Mouse (Mus musculus) bone marrow, adult 2 months (tissue): ENCODE results near the gene Pcsk6. TPM values are rescaled to one million over a fixed set of nuclear protein-coding genes. Genes with fewer than 3 reads are reported as not detected.

Source experiments
- H3K27ac ChIP-seq: fragments of 200-500 bp; 2 replicates; pipeline ENCODE4 v1.5.1; 2012; ENCODE audit warnings: low read depth, mild to moderate bottlenecking, control low read depth, inconsistent platforms, low read length; ENCODE audit not compliant: control insufficient read depth, poor library complexity, insufficient read depth
- H3K4me1 ChIP-seq: fragments of 200-500 bp; 2 replicates; pipeline ENCODE4 v1.6.1; 2011; ENCODE audit warnings: low read length; ENCODE audit not compliant: control insufficient read depth, insufficient read depth
- H3K4me3 ChIP-seq: fragments of 200-500 bp; replicated peaks from 2 replicates; pipeline ENCODE3; 2011; ENCODE audit warnings: mild to moderate bottlenecking, low read depth, low read length, control low read depth; ENCODE audit not compliant: control insufficient read depth
- CTCF ChIP-seq: fragments of 200-500 bp; IDR thresholded peaks from 2 replicates; pipeline ENCODE4 v1.5.1; 2011; ENCODE audit warnings: low read length, control low read depth; ENCODE audit not compliant: control insufficient read depth, insufficient read depth
- POLR2A ChIP-seq: fragments of 200-500 bp; IDR thresholded peaks from 2 replicates; pipeline ENCODE4 v1.6.1; 2011; ENCODE audit warnings: low read depth, mild to moderate bottlenecking, control low read depth, low read length, borderline replicate concordance; ENCODE audit not compliant: control insufficient read depth
- WGBS: fragments of 180-500 bp; shearing (Covaris S2); methylation state at CpG from one replicate; pipeline ENCODE4 v1.1.7; 2018; 5-methylcytosine and 5-hydroxymethylcytosine counted together
- polyA plus RNA-seq: library from polyadenylated mRNA; stranded (reverse); fragments of >200 nt; gene quantifications from 2 replicates; pipeline ENCODE4 v1.2.4, GENCODE M21; 2011; ENCODE audit warnings: low replicate concordance; ENCODE audit not compliant: missing spikeins, insufficient read depth, insufficient read length

The Pcsk6 gene
- polyA plus RNA-seq, 1 experiment = 5.3 TPM

- H3K27ac ChIP-seq = no peak overlapping the region
- 69% methylated on average over 2 of the region's 2 CpGs for WGBS
- H3K4me3 ChIP-seq = no peak overlapping the region
- no peak for TF ChIP-seq POLR2A
- TF ChIP-seq CTCF = no peak
- no peaks in the 10 kb centered on the region for H3K4me1 ChIP-seq
Observed at GRCm38 (mm10) chr7:65873902-65874301, 12.4 kb downstream of the Pcsk6 start.

GRCm38 (mm10) chr7:65876596-65876995, 15.1 kb downstream of the Pcsk6 start:
- no peaks in the 10 kb centered on the region for H3K4me1 ChIP-seq
- H3K27ac ChIP-seq = no peak overlapping the region
- TF ChIP-seq CTCF (no peak), POLR2A (no peak)
- H3K4me3 ChIP-seq = no peak overlapping the region
- WGBS = 66% methylated on average over 3 of the region's 3 CpGs

GRCm38 (mm10) chr7:65878234-65878633, 16.7 kb downstream of the Pcsk6 start:
- WGBS = 68% methylated on average over 4 of the region's 4 CpGs
- H3K27ac ChIP-seq = no peak overlapping the region
- TF ChIP-seq POLR2A (no peak), CTCF (no peak)
- H3K4me3 ChIP-seq = no peak overlapping the region
- H3K4me1 ChIP-seq = no peaks in the 10 kb centered on the region

GRCm38 (mm10) chr7:65879330-65879729, 17.8 kb downstream of the Pcsk6 start:
- Histone ChIP-seq H3K4me1 (no peaks in the 10 kb centered on the region), H3K27ac (no peak overlapping the region), H3K4me3 (no peak overlapping the region)
- no peak for TF ChIP-seq POLR2A
- no peak for TF ChIP-seq CTCF
- whole genome bisulfite sequencing = 83% methylated on average over 9 of the region's 9 CpGs

DNA sequence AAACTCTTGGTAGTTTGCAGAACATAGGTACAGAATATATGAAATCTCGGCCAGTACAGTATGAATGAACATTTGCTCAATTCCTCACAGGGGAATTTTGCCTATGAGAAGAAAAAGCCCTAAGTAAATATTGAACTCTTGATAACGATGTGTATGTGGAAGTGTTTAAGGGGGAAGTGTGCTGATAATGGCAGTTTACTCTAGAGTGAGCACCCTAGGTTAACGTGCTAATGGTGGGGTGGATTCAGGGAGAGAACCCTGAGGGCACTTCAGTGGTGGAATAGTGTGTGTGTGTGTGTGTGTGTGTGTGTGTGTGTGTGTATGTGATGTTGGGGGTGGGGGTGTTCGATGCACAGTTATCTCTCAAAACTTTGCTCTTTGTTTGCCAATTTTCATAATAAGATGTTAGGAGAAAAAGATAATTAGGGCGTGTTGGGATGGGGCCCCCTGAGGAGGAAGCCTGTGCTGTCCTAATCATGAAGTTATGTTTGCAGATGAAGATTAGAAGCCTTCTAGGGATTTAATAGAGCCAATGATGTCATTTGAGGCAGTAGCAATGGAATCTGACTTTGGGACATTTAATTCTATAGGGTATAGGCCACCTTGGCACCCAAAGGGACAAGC, 19.2 kb downstream of the Pcsk6 start:
- 56% methylated on average over 5 of the region's 5 CpGs for WGBS

DNA sequence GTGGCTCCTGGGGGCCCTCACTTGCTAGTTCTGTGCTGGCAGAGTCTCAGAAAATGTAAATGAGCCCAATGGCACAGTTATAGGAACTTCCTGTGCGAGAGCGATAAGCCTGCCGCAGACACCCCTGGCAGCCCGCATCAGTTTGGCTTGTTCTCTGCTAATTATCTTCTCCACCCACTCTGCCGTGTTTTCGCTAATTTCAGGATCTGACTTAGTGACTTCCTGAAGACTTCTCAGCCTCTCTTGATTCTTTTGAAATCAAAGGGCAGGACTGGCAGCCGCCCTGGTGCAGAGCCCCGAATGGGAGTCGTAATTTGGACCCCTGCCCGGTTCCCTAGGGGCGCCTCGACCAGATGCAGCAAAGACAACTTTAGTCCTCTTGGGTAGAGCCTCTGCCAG, 19.8 kb downstream of the Pcsk6 start:
- Histone ChIP-seq H3K27ac (peak overlapping the region; percentile 42; the same call in 1 of the 2 replicates), H3K4me1 (no peaks in the 10 kb centered on the region), H3K4me3 (no peak overlapping the region)
- WGBS = 39% methylated on average over 12 of the region's 12 CpGs
- TF ChIP-seq POLR2A (no peak), CTCF (no peak)

More for the DNA sequence above, 19.2 kb downstream of the Pcsk6 start:
- Histone ChIP-seq H3K4me3 (no peak overlapping the region), H3K27ac (no peak overlapping the region; the same call in 1 of the 2 replicates), H3K4me1 (no peaks in the 10 kb centered on the region)
- TF ChIP-seq POLR2A = no peak
- no peak for TF ChIP-seq CTCF

- TF ChIP-seq POLR2A (no peak), CTCF (no peak)
Observed at GRCm38 (mm10) chr7:65884928-65885327, 23.4 kb downstream of the Pcsk6 start.

DNA sequence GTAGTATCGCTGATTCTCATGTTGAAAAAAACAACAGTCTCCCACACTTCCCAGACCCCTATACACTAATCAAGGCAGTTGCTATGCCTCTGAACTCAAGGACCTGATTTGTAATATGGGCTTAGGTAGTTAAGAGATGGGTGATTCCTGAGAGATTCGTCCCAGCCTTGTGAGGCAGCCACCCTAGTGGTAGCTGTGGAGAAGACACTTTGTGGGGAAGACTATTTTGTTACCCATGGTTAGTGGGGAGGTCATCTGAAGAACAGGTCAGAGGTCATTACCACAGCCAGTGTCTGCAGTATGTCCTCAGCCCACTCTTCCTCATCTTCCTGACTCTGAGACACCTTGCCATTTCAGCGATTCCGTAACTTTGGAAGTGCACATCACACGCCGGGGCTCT, 24.3 kb downstream of the Pcsk6 start:
- Histone ChIP-seq H3K27ac (no peak overlapping the region), H3K4me1 (no peaks in the 10 kb centered on the region), H3K4me3 (no peak overlapping the region)
- WGBS = 86% methylated on average over 6 of the region's 6 CpGs
- TF ChIP-seq CTCF (no peak), POLR2A (no peak)

More at GRCm38 (mm10) chr7:65884928-65885327, 23.4 kb downstream of the Pcsk6 start:
- no peak overlapping the region for H3K27ac ChIP-seq
- WGBS = 55% methylated on average over 4 of the region's 4 CpGs
- no peak overlapping the region for H3K4me3 ChIP-seq
- no peaks in the 10 kb centered on the region for H3K4me1 ChIP-seq

DNA sequence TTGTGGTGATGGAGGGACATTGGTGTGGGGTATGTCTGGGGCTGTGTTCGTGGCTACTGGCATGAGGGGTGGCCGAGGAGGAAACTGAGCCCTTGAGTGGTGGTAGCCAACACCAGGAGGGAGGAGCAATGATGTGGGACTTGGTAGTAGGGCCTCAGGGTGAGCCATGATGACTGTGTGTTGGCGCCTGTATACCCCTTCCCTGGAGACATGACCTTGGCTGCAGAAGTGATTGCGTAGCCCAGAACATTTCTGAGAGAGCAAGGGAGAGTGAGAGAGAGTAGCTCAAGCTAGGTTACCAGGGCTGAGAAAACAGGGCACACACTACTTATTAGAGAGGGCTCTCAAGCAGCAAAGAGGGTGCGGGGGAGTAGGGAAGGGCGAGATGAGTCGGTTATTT, 30.3 kb downstream of the Pcsk6 start:
- TF ChIP-seq CTCF (no peak), POLR2A (no peak)
- no peak overlapping the region for H3K4me3 ChIP-seq
- WGBS = 78% methylated on average over 7 of the region's 7 CpGs
- H3K27ac ChIP-seq = no peak overlapping the region
- H3K4me1 ChIP-seq = no peaks in the 10 kb centered on the region
